Mouse (Mus musculus) gastrocnemius, postnatal 14 days (tissue): Measurements from ENCODE around the gene Fhit. TPM values are rescaled to one million over a fixed set of nuclear protein-coding genes. Genes with fewer than 3 reads are reported as not detected.

ENCODE experiments used
- DNase-seq: peaks from one replicate; pipeline ENCODE4 v3.0.0; 2021; ENCODE audit warnings: mixed read lengths
- intact Hi-C: fragments of 180-260 bp; cut with DNase I; formaldehyde crosslinking; loops from one replicate; pipeline ENCODE4 v1.15.1; 2025; ENCODE audit warnings: low total_unique reads
- total RNA-seq, 2 experiments: library from RNA; stranded (reverse); gene quantifications; 2 replicates each; pipeline ENCODE4 v1.2.3; 2021

Fhit gene
- total RNA-seq, 2 experiments from 2014 or later = 3.7 to 5.7 TPM

DNA sequence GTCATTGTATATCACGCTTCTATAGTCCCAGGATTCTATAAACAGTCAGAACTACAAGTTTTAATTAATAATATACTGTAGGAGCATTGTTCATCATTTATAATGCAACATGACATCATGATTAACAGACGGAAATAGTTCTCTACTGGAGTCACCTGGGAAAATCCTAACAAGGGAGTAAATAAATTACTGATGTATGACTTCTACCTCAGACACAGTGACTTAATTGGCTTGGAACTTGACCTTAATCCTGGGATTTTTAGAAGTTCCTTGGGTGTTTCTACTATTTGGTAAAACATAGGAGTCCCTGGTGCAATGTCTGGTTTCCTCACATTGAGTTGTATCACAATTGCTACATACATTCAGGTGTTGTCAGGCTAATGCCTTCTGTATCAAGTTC is 613.2 kb downstream of the Fhit start:
- no peak for DNase-seq
- intact Hi-C loops = no loop called here

DNA sequence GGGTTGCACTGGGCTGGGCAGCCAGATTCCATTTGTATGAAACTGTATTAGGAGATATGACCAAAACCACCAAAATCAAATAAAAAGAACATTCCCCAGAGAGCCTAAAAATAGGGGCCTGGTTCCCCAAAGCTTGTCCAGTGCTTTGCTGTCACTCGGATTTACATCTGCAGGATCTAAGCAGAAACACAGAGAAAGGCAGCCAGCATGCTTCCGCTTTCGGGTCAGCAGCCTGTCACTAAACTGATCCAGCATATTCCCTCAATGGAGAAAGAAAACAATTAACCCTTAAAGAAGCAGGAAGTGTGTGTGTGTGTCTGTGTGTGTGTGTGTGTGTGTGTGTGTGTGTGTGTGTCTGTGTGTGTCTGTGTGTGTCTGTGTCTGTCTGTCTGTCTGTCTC is 615.9 kb downstream of the Fhit start:
- intact Hi-C loops = no loop called here
- DNase-seq = no peak

DNA sequence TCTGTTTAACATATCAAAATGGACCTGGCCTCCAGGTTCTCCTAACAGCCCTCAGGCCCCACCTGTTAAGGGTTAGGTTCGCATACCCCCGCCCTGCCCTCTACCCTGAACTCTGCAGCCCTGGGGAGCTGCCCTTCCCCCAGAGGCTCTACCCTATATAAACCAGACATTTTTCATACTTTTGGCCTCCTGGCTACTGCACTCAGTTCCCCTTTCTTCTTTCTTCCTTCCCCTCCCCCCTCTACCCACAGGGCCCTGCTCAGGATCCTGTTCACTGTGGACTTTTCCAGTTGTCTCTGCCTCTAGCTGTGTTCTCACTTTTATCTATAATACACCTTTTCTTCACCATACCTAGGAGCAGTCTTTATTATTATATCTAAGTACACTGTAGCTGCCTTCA is 627.0 kb downstream of the Fhit start:
- no peak for DNase-seq
- intact Hi-C loops = no loop called here

DNA sequence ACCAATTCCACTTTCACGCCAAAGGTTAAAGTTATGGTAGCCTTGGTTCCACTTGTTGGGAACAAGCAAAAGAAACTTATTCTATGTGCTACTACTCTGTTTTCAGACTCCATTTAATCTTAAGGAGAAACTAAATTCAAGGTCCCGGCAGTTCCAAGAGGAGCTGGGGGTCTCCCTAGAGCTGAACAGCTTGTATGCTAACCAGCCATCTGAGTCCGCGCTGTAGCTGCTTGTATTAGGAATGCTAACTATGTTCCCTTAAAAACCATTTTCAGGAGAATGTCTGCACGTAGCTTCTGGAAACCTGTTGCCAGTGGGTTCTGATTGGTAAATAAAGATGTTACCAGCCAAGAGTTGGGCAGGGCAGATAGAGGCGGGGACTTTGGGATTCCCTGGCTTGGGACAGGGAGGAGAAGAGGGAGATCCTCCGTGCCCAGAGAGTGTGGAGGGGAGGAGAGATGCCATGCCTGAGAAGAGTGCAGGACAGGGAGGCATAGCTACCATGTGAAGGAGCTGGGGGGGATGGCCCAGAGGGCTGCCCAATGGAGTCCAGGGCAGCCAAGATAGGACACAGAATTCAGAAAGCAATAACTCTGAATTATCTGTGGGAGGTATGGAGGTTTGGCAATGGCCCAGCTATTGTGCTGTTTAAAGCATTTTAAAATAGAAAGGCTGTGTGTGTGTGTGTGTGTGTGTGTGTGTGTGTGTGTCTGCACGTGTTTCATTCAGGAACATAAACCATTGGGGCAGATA is 629.9 kb downstream of the Fhit start:
- DNase-seq = no peak
- intact Hi-C loops = no loop called here

DNA sequence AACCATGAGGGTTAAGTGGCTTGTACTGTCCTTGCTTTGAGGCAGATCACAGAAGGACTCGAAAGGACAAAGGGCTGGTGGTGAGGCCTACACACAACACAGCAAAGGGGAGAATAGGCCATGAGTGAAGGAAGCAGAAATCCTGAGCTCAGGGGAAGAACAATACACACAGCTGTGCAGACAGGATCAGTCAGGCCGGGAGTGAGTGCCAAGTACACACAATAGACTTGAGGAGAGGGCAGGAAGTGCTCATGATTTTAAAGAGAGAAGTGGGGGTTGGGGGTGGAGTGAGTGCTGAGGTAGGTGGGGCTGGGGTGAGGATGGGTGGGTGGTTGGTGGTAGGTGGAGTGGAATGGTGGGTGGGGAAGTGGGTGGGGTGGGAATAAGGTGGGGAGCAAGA is 635.0 kb downstream of the Fhit start:
- intact Hi-C loops = no loop called here
- DNase-seq = peak; percentile 4

DNA sequence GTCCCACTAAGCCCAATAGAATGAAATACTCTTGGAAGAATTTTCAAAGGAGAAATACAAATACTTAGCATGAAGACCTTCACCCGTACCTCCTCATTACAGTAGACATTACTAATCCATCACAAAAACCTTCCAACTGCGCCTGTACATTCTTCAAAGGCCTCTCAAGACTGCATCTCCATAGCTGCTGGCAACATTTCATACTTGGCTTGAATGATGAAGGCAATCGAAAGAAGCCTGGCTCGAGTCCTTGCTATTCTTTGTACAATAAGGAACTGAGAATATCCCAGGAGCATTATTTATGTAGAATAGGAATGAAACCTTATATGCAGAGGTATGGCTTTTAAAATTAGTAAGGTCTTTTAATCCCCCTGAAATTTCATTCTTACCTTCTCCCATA is 636.0 kb downstream of the Fhit start:
- intact Hi-C loops = no loop called here
- no peak for DNase-seq

DNA sequence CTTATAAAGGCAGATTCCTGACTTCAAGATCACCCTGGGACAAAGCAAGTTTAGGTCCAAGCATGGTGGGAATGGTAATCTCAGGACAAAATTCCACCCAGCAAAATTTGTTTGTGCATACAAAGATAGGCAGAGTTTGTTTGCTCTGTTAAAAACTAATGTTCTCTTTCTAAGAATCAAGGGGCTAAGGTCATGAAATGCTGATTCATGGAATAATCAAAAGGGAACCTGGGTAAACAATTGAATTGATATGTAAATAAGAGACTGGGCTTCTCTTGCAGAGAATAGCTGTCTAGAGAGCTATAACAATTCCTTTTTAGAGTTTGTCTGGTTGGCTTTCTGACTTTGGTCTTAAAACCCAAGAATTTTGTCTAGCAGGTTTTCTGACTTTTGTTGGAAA is 647.8 kb downstream of the Fhit start:
- intact Hi-C loops = no loop called here
- no peak for DNase-seq

DNA sequence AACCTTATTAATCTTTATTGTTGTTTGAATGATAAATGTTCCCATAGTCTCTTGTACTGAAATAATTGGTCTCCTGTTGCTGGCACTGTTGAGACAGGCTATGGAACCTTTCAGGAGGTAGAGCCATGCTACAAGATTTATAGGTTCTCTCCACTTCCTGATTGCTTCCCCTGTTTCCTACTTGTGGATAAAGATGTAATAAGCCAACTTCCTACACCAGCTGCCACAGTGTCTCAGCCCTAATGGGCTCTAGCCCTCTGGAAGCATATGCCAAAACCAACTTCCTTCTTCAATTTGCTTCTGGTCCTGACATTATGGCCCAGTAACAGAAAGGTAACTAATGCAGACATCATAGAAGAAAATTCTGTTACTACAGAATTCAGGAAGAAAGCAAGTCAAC is 652.6 kb downstream of the Fhit start:
- DNase-seq = no peak
- intact Hi-C loops = no loop called here

DNA sequence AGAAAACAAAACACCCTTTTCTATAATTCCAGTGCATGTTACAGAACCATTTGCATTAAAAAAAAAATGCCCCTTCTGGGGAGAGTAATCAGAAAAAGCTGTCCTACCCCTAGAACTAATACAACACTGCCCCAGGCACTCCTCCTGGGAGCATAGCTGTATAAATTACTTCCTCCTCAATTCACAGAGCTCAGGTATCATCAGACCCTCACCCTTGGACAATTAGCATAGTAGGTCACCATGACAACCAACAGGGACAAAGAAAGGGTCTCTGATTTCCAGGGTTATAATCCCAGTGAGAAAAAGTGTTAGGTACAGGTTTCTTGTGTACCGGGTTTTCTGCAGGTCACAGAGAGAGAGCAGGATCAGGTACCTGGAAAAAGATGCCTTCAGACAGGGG is 654.3 kb downstream of the Fhit start:
- intact Hi-C loops = no loop called here
- no peak for DNase-seq

DNA sequence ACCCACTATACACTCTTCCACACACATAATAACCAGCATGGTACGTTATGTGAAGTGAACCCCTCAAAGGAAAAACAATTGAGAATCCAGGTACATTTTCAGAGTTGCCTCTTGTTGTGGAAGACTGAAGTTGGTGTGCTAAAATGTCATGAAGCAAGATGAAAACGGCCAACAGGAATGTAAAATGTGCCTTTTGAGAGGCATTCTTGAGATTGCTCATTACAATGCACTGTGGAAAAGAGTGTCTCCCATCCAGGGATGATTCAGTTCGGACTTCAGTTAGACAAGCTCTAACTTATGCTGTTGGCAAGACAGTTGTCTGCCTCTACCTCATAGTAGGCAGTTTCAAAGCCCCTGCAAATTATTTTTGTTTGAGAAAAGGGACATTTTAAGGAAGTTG is 676.0 kb downstream of the Fhit start:
- no peak for DNase-seq
- intact Hi-C loops = no loop called here

DNA sequence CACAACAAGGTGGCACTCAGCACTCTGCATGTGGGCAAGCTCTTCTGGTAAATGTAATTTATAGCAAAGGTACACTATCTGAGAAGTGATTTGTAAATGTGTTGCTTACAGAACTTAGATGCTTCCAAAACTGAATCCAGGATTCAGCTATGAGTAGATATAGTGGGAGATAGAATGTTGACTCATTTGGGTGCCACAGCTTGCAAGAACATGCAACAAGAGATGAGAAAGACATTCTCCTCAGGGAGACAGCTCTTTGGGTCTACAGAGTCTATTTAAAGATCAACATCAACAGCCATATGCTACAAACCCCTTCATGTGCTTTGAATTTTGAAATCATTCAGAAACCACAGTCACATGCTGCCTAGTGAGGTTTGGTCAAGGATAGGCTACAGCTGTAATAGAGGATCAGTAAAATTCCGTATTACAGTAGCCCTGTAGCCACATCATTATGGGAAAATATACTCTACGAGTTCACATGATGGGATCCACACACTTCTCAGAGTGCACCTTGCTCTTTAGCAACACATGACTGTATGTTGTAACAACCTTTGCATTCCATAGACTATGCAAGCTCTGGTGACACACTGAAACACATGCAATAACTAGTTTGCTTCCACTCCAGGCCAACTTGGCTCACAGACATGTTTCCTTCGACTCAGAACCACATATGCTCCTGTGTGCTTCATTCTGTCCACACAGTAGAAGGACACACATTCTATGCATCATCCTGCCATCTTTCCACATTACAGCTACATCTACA is 678.8 kb downstream of the Fhit start:
- intact Hi-C loops = no loop called here

DNA sequence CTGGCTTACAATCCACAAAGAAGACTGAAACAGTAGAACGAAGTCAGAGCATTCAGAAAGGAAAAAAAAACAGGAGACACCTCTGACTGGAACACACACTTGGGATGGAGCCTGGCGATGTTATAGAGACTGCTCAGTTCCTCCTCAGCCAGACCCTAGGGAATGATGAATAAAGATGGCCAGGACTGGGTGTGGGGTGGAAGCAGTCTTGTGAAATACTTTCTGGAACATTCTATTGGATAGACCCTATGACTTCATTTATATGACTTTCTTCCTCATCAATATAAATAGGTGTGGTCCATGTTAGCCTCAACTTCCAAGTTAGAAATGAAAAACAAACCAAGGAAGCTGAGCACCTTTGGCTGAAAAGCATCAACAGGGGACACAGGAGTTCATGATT is 680.5 kb downstream of the Fhit start:
- DNase-seq = no peak
- intact Hi-C loops = no loop called here

More for the DNA sequence above, 678.8 kb downstream of the Fhit start:
- DNase-seq = no peak

DNA sequence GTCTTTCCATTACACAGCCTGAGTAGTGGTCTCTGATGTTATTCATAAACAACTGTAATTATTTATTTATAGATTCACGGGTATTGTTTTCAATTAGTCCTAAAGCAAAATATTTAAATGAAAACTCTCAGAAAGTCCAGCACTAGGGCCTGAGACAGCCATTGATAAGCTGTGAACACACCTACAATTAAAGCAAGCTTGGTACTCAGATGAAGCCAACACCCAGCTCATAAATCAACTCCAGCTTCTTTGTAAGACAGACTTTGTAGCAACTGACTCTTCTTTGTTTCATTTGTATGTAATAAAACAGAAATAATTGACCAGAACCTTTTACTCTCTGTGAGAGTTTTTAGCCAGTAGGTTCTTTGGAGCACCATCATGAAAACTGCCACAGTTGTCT is 681.2 kb downstream of the Fhit start:
- intact Hi-C loops = no loop called here
- DNase-seq = no peak

DNA sequence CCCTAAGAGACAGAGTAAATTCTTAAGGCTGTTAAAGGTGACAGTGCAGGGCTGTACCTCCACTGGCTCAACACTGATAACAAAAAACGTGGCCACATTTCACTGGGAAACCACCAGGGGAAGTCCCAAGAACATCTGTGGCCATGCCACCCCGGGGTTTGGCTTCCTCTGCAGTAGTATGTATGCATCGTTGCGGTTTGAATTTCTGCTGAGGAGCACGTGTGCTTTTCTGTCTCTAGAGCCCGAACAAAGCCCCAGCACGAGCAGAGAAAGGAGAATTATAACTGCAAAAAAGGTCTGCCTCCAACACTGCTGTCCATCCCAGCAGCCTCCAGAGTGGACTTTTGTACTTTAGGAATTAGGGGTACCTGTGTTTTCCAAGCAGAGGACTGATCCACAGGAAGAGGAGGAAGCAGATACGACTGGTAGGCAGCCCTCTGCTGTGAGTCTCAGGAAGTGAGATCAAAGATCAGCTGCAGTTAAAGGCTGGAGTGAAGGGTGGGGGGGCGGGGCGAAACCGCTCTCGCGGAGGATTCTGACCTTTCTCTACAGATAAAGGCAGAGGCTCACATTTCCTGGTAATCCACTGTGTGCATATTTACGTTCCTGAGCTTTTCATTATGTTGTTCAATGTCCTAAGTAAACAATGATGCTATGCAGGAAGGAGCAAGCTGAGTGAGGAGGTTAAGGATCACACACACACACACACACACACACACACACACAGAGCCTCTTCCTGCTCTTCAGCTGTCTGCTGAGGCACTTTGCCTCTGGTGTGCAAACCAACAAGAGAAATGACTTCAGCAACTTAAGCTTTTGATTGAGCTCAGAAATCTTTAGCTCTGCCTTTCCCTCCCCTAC is 708.6 kb downstream of the Fhit start:
- intact Hi-C loops = no loop called here
- DNase-seq = no peak

DNA sequence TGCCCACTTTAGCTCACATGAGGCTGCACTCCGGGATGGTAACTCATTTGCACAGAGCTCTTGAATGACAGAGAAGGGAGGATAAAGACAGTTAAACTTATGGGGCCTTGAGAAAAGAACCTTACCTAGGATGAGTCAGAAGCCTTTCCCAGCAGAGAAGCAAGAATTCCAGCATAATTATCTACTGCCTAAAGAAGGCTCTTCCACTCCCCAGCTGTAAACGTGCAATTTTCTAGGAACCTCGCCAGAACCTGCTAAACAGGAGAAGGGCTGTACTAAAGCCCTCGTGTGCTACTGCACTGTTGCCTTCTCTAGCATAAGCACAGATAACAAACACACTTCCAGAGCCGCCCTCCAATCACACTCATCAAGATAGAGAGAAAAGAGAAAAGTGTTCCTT is 709.6 kb downstream of the Fhit start:
- no peak for DNase-seq
- intact Hi-C loops = no loop called here

DNA sequence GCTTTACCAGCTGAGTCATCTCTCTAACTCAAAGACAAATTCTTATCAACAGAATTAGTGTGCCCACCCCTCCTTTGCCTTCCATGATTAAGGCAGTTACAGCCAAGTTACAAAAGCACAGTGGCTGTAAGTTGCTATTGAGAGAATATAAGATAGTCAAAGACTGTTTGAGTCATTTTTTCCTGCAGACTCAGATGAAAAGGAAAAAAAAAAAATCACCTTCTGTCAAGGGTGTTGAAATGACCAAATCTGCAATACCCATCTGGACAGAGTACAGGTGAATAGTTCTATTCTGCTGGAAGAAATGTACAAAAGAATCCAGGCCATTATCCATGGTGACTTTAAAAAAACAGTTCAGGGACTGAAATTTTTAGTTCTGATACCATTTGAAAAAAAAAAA is 716.5 kb downstream of the Fhit start:
- DNase-seq = no peak
- intact Hi-C loops = no loop called here

DNA sequence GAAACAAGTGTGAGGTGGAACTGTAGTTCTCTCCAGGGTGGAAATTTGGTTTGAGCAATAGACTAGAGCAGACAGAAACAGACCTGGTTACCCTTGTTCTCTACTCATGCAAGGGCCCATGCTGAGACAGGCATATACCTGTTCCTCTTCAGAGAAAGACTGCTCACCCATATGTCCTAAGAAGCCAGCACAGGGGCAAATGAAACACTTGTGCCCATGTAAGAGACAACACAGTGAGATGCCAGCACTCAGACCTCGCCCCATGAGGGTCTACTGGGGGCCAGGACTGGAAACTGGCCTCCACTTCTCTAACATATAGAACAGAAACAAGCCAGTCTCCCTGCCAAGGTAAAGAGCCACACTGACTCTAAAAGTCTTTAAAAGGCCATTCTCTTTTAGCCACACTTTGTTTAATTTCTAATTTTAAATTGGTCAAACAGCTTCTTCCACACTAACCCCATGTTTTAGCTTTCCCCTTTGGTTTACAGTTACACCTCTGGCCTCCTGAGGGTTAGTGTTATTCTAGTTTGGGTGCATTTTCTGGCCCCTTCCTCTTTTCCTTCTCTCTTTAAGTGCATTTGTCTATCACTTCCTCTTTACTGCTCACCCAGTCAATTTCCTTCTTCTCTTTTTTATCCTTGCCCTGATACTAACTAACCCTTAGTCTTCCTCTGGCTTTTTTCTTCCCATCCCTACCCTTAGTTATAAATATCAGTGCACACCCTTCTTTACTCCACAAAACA is 722.7 kb downstream of the Fhit start:
- intact Hi-C loops = no loop called here
- no peak for DNase-seq

DNA sequence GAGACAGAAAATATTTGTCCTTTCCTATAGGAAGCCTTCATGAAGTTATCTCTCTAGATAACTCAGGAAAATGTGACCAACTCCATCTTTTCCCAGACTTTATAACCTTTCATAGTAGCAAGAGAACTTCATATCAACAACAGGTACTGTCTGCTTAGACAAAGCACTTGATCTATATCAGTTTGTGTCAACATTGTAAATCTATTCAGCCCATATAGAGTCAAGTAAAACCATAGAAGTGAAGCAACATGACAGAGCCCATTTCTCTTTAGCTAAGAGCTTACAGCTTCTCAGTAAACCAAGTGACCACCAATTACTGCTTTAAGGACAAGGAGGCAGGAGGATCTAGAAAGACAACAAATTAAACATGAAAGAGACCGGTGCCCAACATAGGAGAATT is 725.6 kb downstream of the Fhit start:
- intact Hi-C loops = no loop called here

DNA sequence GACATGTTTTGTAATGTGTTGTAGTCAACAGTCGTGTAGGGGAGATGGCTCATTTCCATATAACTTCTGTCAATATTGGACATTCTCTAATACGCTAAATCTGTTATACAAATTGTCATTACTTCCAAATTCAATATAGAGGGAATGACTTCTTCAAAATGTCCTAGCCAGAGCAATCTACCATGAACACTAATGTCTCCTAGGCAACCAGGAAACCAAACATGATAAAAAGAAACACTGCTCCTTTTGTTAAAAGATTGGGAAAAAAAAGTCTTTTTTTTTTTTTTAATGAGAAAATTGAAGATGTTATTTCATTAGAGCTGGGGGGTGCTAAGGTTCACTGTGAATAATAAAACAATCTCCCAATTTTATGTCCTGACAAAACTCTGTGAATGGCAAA is 729.3 kb downstream of the Fhit start:
- DNase-seq = no peak
- intact Hi-C loops = no loop called here

More for the DNA sequence above, 725.6 kb downstream of the Fhit start:
- DNase-seq = no peak
